Mouse (Mus musculus) lung, postnatal 25 days (tissue): Measurements from ENCODE around the gene Dcaf10.
"Not testable (repeated sequence)": the region's sequence is repeated elsewhere in the genome, so short reads cannot be mapped to it uniquely, and the experiment has no call there.

Source experiments
- DNase-seq: peaks from one replicate; pipeline ENCODE4 v3.0.0; 2022; ENCODE audit warnings: low spot score

Gene Dcaf10

DNA sequence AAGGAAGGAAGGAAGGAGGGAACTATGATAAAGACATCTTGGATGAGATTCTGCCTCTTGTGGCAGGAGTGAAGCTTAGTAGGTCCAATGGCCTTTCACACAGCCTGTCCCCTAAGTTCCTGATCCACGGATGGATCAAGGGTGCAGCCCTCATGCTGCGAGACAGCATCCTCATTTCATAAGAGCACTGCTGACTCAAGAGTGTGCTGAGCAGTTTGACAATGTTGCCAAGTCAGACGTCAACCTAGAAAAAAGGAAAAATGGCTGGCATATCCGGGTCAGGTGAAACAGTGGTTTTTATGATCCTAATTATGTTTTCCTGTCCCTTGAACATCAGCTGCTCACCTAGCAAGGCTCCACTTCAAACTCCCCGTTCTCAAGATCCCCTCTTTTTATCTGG lies 51.8 kb downstream of the Dcaf10 start:
- DNase-seq: no peak

DNA sequence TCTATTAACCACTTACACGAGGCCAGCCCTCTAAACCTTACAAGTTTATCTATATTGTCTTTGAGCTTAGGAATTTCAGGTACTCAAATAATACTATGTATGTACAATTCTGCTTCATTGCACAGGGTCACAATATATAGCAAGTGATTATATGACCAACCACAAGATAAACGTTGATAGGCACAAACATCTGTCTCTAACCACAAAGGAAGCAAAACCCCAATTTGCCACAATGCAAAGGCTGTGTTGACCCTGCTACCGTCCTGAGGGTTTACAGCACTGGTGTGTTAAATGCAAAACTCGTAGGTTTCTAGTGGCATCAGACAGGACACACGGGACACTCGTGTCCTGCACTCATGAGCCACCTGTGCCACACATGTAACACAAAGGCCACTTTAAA lies 54.3 kb downstream of the Dcaf10 start:
- not testable (repeated sequence) for DNase-seq

DNA sequence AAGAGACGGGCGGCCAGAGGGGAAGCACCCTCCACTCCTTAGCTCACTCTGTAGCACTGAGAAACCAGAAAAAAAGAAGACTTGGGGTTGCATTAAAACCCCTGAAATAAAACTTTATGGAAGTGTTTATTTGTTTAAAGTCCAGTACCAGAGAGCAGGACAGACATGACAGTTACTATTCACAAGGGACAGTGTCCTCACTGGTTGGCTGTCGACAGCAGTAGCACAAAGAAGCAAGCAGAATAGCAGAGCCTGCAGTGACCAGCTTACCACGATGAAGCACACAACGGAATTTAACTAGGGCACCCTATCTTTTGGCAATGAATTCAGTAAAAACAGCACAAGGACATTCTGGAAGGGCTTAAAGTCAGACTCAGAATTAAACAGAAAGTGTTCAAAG lies 56.4 kb downstream of the Dcaf10 start:
- not testable (repeated sequence) for DNase-seq

DNA sequence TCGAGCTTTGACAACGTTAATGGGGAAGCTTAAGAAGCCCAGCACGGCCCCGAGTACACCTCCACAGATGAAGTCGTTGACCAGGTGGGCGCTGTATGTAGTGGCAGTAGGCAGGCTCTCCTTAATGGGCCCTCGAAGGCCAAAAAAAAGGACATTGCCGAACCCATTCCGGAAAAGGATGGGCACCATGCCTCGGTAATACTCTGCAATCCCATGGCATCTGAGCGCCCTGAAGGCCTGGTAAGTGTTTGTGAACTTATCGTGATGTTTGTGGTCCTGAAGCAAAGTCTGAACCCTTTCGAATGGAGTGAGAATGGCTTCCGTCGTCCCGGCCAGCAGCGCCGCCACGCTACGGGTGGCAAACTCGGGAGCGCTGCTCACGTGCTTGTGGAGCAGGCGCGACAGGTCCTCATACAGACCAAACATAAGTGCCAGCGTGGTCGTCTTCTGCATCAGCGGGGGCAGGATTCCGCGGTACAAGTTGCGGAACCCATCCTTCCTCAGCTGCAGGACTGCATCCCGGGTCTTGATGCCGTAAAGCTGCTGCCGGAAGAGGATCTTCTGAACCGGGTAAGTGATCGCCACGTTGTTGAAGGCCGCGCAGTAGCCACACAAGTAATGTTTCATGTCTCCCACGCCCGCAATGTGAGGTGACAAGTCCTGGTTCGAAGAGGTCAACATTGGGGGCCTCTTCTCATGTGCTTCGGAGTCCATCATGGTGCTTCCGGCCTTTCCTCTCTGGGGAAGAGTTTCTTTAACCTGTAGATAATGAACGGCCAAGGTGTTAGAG lies 57.7 kb downstream of the Dcaf10 start:
- no peak for DNase-seq

DNA sequence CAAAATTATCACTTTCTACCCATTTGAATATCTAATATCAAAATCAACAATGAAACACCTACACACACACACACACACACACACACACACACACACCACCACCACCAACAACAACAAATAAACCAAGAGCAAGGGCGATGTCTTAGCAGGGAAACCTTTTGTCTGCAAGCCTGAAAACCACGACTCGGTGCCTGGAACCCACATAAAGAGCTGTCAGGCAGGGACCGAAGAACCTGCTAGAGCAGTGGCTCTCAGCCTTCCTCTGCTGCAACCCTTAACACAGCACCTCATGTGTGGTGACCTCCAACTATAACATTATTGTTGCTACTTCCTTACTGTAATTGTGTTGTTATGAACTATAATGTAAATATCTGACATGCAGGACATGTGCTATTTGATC lies 60.4 kb downstream of the Dcaf10 start:
- no peak for DNase-seq

DNA sequence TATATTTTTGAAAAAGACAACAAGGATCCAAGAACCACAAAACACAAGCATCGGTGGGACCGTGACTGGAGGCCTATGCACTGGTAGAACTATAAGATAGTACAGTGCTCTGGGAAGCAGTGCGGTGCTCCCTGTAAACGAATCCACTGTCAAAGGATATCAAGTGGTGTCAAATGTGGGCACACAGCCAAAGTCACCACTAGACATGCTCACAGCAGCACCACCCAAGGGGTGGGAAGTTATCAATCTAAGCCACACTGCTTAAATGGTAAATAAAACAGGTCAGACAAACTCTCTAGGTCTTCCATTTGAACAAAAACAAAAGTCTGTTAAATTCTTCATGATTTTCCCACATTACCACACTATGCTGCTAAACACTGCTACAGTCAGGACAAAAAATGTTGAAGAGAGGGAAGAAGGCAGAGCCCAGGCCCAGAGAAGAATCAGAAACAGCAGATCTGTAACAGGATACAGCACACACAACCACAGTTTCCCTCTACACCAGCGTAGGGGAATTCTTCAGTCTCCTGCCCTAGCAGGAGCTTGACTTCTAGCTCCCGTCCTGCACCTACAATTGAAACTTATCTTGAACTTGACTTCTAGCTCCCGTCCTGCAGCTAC lies 61.1 kb downstream of the Dcaf10 start:
- DNase-seq: peak; percentile 55

DNA sequence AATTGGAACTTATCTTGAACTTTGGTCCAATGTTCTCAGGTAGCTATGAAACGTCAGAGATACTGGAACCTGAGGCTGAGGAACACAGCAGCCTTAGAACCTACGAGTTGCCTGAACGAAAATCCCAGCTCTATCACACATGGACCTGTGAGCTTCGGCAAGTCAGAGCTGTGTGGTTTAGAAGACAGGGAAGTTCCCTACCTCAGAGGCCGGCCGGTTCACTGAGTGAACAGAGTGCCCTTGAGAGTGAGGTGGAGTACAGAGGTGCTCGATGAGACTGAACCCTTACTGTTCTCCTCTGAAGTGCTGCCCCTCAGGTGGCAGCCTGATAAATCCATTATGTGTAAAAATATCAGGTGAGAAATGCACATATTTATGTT lies 61.6 kb downstream of the Dcaf10 start:
- DNase-seq: no peak

DNA sequence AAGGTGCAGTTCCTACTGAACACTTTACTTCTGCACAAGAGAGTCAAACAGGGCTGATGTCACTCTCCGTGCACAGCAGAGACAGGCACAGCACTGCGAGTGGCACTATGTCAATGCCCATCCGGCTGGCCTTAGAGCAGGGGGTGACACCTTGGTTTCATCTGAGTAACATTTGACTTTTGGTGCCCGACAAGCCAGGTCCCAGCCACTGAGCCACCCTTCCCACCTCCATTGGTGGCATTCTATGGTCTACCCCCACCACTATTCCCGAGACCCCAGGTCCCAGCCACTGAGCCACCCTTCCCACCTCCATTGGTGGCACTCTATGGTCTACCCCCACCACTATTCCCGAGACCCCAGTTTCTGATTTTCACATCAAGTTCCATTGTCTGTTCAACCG lies 62.2 kb downstream of the Dcaf10 start:
- no peak for DNase-seq

DNA sequence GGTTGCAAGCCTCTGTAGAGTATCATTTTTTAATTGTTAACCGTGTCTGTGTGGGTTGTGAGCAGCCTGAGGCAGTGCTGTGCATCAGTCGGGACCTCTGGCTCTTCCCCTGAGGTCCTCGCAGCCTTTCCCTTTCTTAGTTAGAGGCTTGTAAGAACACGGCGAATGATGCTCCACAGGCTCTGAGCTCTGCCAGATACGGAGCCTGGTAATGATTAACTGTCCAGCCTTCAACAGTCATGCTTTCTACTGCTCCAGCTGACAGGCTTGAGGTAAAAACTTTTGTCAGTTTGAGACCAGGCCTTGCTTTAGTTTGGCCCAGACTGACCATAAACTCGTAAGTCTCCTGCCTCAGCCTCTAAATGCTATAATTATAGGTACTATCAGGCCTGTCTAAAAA lies 63.4 kb downstream of the Dcaf10 start:
- no peak for DNase-seq

DNA sequence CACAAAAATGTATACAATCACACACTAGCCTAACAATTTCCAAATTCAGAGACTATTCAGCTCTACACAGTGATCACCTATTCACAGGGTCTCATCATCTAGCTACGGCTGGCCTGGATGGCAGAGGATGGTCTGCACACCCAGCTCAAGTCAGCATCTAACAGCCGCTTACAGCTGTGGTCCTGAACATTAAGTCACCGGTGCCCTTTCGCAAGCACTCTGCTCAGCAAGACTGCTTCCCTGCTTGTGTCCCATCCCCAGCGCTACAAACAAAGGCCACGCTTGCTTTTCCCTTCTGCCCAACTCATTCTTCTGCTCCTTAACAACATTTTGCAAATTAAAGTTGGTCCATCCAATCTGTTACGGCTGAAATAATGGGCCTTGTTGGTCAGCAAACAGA lies 64.5 kb downstream of the Dcaf10 start:
- no peak for DNase-seq

DNA sequence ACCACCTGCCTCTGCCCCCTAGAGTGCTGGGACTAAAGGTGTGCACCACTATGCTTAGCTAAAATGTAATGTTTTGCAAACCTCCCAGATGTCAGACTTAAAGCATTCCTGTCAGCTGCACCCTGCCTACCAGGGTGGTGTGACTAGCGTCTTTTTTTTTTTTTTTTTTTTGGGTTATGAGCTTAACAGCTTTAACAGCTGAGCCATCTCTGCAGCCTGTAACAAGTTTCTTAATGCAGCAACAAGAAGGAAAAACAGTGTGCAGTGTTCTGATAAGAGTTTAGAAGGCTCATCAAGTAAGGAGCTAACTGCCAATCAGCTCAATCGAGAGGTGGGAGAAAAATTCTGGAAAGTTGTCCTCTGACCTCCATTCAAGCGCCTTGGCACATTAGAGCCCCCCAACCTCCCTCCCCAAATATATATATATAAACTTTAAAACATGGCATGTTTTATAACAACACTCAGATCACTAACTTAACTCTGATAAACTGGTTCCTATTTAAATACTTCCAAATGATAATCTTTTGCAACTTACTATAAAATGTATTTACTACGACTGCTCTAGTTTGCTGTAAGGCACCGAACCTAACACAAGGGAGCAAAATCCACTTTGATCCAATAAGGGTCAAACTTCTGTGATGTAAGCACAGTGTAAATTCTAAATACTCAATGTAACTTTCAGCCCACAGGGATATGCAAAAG lies 65.3 kb downstream of the Dcaf10 start:
- no peak for DNase-seq

DNA sequence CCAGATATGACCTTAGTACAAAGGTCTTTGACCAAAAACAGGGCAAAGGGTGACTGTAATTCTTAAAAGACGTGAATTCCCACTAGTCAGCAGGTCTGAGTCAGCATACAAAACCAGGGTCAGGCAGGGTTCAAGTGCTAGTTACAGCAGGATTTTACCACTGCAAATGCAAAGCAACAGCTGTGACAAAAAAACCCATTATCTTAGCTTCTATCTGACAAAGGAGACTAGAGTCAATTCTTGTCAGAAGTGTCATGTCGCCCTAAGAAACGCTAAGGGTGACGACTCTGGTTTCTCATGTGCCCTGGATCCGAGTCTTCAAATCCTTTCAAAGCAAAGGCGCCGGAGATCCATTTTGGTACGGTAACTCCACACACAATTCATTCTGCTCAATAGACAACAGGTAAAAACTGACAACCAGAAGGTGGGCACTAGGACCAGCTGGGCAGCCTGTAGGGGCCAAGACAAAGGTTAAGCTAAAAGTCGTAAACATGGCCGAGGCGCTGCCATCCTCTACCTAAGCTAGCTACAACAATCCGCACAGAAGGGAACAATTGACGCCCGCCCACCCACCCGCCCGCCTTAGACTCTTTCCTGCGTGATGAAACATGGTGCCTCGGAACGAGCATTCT lies 65.9 kb downstream of the Dcaf10 start:
- DNase-seq: no peak

DNA sequence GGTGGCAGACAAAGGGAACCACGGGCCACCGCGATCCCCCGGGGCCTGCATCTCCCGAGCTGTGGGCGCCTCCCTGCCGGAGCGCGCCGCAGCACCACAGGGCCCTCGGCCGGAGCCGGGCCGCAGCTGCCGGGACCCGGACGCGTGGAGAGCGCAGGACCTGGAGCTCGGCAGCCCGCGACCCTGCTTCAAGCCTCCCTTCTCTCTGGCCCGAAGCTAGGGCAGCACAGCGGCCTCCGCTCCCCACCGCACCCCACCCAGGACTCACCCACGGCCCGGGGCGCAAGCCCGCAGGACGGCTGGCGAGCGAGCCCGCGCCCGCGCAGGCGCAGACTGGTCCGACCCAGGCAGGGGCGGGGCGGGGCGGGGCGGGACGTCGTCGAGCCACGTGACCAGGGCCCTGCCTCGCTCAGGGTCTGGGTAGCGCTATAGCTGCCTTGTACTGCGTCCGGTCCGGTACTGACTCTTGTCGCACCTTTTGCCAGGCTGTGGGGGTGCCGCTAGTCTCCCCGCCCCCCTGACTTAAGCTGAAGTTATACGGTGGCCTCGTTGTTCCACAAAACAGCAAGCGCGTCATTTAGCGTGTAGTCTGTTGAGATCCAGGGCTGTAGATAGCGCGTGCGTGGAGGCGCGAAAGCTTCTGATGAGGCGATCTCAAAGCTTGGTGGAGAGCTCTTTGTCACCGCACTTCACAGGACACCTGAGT lies 66.7 kb downstream of the Dcaf10 start, which contains the start of gene Slc25a51:
Slc25a51 (minus strand) TSS at position 340 of the 706 bp plus-strand sequence.
- DNase-seq: peak; percentile 91

DNA sequence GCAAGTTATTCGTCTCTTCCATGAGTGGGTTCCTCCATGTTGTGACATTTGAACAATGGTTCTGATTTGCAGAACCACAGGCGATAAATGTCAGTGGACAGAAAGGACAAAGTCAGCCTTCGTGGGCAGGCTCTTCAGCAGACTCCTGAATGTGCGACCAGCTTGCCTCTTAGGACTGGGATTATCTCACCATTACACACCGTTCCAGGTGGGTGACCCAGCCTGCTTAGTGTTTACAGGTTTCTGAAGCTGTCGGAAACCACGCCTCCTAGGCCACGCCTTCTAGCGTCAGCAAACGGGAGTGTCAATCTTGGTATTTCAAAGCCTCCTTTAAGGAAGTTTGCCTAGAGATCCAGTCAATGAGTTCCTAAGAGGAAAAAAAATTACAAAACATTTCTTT lies 67.4 kb downstream of the Dcaf10 start:
- peak; percentile 95 for DNase-seq

DNA sequence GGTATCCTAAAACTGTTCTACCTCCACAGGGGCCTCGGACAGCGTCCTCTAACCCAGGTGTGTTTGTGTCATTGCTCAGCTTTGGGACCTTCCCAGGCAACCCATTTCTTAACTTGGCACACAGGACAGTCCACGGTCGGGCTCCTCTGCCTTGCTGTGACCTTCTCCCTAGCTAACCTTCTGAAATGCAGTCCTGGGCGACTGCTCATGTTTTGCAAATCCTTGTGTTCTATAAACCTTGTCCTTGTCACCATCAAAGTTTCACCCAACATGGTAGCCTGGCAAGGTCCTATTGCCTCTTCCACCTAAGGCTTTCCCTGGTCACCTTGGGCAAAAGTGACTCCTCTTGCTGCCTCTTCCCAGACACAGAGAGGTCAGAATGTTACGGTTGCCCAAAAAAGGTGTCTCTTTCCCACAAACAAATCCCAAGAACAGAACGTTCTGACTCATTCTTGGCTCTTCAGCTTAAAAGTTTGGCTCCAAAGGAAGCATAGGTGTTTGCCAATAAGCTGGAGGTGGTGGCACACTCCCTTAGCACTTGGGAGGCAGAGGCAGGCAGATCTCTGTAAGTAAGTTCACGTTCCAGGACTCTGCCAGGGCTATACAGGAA lies 69.4 kb downstream of the Dcaf10 start:
- DNase-seq: no peak

DNA sequence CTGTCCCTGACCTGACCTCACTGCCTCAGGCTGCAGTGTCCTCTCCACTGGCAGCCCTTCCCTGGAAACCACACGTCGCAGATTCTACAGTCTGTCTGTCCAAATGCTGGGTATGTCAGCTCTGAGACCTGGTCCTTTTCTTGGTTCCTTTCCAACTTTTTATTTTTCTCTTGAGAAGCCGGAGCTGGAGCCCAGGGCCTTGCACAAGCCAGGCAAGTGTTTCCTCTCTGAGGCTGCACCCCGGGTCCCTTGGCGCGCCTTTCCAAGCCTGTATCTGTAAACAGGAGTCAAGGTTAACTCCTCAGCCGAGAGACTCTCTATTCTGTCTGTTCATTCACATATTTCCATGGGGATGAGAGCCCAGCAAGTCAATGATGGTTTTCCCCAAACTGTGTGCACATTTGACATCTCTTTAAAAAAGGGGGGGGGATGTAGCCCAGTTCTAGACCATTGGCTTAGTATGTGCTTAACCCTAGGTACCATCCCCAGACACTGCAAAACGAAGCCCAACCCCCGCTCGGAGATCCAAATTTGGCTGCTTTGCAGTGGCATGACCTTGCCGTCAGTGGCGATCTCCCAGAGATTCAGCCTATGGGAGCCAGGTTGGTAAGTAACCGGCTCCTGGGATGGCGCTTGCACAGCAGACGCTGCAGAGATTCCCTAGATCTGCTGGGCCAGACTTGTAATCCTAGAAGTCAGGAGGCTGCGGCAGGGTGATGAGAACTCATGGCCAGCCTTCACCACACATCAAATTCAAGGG lies 70.7 kb downstream of the Dcaf10 start:
- DNase-seq: no peak

DNA sequence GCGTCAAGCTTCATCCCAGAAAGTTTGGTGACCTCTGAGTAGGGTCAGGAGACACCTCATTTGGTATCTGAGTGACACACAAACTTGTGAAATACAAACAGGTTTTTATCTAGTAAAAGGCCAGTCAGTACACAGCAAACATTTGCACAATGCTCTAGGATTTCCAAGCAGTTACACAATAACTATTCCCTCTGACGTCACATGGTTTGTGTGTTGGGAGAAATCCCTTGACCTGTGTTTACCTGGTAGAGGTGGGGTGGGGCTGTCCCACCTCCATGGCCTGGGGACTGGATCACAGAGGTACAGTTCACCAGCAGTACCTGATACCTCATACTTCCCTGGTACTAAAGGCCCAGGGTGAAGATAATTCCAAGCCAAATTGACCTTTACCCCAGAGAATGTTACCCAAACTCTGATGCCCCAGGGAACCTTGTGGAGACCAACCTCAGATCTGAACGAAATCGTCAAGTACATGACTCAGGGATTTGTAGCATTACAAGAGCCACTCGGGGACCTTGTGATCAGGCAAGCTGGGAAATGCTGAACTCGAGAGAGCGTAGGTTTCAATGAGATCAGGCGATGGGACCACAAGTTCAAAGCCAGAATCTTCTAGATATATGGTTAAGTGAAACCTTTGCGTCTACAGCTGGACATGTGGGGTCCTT lies 71.9 kb downstream of the Dcaf10 start:
- DNase-seq: peak; percentile 85

DNA sequence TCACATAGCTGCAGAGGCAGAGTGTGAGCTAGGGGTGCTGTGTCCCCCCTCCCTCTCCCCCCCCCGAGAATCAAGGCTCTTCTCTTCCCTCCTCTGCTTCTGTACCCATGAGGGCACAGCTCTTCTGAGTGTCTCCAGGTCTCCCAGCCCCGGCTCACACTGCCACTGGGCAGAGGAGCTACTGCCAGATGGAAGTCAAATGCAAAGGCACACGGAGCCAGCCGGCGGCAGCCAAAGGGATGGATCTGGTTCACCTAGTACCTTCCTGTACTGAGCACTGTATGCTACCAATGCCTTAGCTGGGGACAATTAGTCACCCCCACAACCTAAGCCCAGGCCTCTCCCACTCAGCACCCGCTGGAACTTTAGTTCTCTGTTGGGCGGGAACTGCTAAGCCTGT lies 74.4 kb downstream of the Dcaf10 start:
- DNase-seq: no peak

DNA sequence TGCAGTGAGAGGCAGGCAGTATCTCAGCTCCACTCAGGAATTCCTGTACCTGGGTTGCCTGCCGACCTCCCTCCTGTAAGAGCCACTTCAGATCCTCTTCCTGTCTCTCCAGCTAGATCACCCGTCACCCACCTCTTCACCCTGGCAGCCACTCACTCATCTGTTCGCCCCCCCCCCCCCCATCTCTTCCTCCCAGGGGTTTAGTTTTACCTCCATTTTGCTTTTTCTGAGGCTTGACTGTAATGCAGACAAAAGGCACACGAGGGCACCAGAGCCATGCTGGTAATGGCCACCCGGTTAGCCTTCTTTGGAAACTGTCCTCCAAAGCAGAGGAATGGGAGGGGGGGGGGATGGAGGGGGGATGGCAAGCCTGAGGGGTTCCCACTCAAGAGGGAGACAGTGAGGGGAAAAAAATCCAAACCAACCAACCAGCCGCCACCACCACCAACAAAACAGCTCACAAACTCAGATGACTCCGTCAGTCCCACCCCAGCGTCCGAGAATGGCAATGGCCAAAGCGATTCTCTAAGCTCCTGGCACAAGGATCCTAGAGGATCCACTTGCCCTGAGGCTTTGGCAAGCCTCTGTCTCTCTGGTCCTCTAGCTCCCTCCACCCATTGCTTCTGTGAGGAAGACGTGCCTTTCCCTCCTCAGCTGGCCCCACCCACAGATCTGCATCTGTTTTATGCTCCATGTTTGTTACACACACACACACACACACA lies 76.5 kb downstream of the Dcaf10 start:
- DNase-seq: peak; percentile 65

DNA sequence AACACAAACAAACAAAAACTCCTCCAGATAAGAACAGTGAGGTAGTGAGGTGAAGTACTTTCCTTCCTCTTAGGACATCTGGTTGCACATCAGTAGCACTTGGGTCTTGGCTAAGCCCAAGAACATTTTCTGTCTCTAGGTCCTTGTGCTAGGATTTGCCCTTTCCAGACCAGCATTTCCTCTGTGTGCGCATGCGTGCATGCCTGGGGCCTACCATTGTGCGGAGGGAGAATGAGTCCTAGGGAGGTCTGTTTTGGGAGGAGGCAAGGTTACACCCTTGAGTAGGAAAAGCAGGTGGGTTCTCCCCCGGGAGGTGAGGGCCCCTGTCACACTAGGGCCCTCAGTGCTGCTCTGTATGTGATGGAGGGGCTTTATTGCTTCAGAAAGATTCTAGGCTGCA lies 77.2 kb downstream of the Dcaf10 start:
- DNase-seq: no peak
